Mouse (Mus musculus) heart, postnatal 4 days (tissue): ENCODE results near the gene Ykt6. TPM values are rescaled to one million over a fixed set of nuclear protein-coding genes. Genes with fewer than 3 reads are reported as not detected.
"Not testable (repeated sequence)": the region's sequence is repeated elsewhere in the genome, so short reads cannot be mapped to it uniquely, and the experiment has no call there.

Experiments used
- DNase-seq: peaks from one replicate; pipeline ENCODE4 v3.0.0; 2021
- total RNA-seq, 2 experiments: library from RNA; stranded (reverse); gene quantifications; 2 replicates each; pipeline ENCODE4 v1.2.3; 2021

The Ykt6 gene
- total RNA-seq, result 10 to 100 TPM; 92.8 to 94.5 TPM

GRCm38 (mm10) chr11:5955546-5956276, at the start of gene Ykt6:
Gene Ykt6, plus strand, starts transcription at chr11:5955693.
- peak; percentile 97 for DNase-seq

GRCm38 (mm10) chr11:5905778-5906518, 49.5 kb upstream of the Ykt6 start:
- no peak for DNase-seq

GRCm38 (mm10) chr11:5907096-5907495, 48.4 kb upstream of the Ykt6 start:
- no peak for DNase-seq

GRCm38 (mm10) chr11:5908642-5909041, 46.9 kb upstream of the Ykt6 start:
- no peak for DNase-seq

GRCm38 (mm10) chr11:5912635-5913034, 42.9 kb upstream of the Ykt6 start:
- peak; percentile 79 for DNase-seq

- DNase-seq, result peak; percentile 43
Observed at GRCm38 (mm10) chr11:5913256-5913655, 42.2 kb upstream of the Ykt6 start.

- DNase-seq, result no peak
Observed at GRCm38 (mm10) chr11:5913936-5914335, 41.6 kb upstream of the Ykt6 start.

- no peak for DNase-seq
Observed at GRCm38 (mm10) chr11:5914940-5915339, 40.6 kb upstream of the Ykt6 start.

GRCm38 (mm10) chr11:5915429-5916177, 39.9 kb upstream of the Ykt6 start:
- DNase-seq, result peak; percentile 70

GRCm38 (mm10) chr11:5916178-5916548, 39.3 kb upstream of the Ykt6 start:
- DNase-seq, result peak; percentile 25

GRCm38 (mm10) chr11:5918111-5918510, 37.4 kb upstream of the Ykt6 start:
- DNase-seq, result no peak

- no peak for DNase-seq
Observed at GRCm38 (mm10) chr11:5919606-5920005, 35.9 kb upstream of the Ykt6 start.

- no peak for DNase-seq
Observed at GRCm38 (mm10) chr11:5920323-5920960, 35.1 kb upstream of the Ykt6 start.

- DNase-seq, result no peak
Observed at GRCm38 (mm10) chr11:5924699-5925098, 30.8 kb upstream of the Ykt6 start.

- DNase-seq, result no peak
Observed at GRCm38 (mm10) chr11:5926696-5927220, 28.7 kb upstream of the Ykt6 start.

- DNase-seq, result no peak
Observed at GRCm38 (mm10) chr11:5930578-5930977, 24.9 kb upstream of the Ykt6 start.

GRCm38 (mm10) chr11:5931947-5932346, 23.5 kb upstream of the Ykt6 start:
- DNase-seq, result peak; percentile 26

- not testable (repeated sequence) for DNase-seq
Observed at GRCm38 (mm10) chr11:5934531-5934930, 21.0 kb upstream of the Ykt6 start.

- DNase-seq, result no peak
Observed at GRCm38 (mm10) chr11:5942966-5943365, 12.5 kb upstream of the Ykt6 start.

- no peak for DNase-seq
Observed at GRCm38 (mm10) chr11:5945096-5945495, 10.4 kb upstream of the Ykt6 start.

GRCm38 (mm10) chr11:5947796-5948195, 7.7 kb upstream of the Ykt6 start:
- no peak for DNase-seq

- no peak for DNase-seq
Observed at GRCm38 (mm10) chr11:5948546-5949250, 6.8 kb upstream of the Ykt6 start.
